Mouse (Mus musculus) heart, adult 8-10 months (tissue): Measurements from ENCODE around the gene Ppp1r14d. TPM values are rescaled to one million over a fixed set of nuclear protein-coding genes. Genes with fewer than 3 reads are reported as not detected.
A peak's percentile ranks its signal among the peaks of the same experiment; 100 is the strongest.

Experiments used
- DNase-seq: peaks from one replicate; pipeline ENCODE4 v3.0.0; 2022; ENCODE audit warnings: low spot score
- total RNA-seq, 4 experiments: library from RNA; stranded (reverse); gene quantifications; 2 replicates each; pipeline ENCODE4 v1.2.4; 2022

Gene Ppp1r14d
- total RNA-seq, 4 experiments from 2014 or later = not detected

DNA sequence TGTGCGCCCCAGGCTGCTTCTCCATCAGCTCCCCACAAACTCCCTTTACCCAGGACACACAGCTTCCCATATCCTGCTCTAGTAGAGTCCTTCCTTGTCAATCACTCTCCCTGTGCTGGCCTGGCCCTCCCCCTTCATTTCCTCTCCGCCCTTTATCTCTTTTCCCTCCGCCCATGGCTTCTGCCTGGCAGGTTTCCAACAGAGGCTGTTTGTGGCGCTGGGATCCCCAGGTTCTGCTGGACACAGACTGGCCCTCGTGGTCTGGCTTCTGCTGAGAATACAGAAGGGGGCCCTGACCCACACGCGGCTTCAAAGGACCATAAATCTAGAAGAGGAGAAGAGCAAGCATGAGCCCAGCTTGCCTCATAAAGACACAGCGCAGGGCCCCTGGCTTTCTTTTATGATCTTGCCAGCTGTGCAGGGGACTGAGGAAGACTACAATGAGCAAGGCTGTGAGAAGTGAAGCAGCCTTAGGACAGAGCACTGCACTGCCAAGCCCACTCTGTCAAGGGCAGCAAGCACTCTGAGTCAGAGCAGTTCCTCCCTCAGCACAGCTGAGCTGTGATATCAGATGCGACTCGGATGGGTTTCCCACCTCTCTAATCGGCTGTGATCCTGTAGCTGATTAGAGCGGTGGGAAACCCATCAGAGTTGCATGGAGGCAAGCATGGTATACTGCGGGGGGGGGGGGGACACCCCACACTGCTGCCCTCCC, 56.7 kb downstream of the Ppp1r14d start:
- peak; percentile 78 for DNase-seq

GRCm38 (mm10) chr2:119172446-119172845, 57.3 kb downstream of the Ppp1r14d start:
- DNase-seq = no peak

GRCm38 (mm10) chr2:119171574-119171973, 58.1 kb downstream of the Ppp1r14d start:
- no peak for DNase-seq

DNA sequence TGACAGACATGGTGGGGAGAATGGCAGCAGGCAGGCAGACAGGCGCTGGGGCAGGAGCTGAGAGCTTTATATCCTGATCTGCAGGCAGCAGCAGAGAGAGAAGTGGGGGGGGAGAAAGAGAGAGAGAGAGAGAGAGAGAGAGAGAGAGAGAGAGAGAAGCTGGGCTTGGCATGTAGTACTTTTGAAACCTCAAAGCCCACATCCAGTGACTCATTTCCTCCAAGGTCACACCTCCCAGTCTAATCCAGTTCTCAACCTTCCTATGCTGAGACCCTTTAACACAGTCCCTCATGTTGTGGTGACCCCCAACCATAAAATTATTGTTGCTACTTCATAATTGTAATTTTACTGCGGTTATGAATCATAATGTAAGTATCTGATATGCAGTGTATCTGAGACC, 59.4 kb downstream of the Ppp1r14d start:
- DNase-seq = no peak

Other genes with a start within 250 kb of the Ppp1r14d start
- gene Ccdc32, start 200.5 kb downstream of the Ppp1r14d start, total RNA-seq = 10 to 100 TPM in 3 of 4 experiments, 1 to 10 TPM in 1; 9.5 to 13.6 (median 11.9) TPM
- 1 to 10 TPM; 4.2 to 4.7 (median 4.5) TPM for gene Rpusd2, start 195.1 kb downstream of the Ppp1r14d start, total RNA-seq
- under 1 TPM; 0.12 to 0.92 (median 0.24) TPM for gene Knl1, start 182.8 kb downstream of the Ppp1r14d start, total RNA-seq
- gene Rad51, start 117.1 kb downstream of the Ppp1r14d start, total RNA-seq = under 1 TPM; 0.22 to 0.60 (median 0.28) TPM
- 10 to 100 TPM; 15.3 to 25.2 (median 17.5) TPM for gene Rmdn3, start 72.9 kb downstream of the Ppp1r14d start, total RNA-seq
- gene Gchfr, start 62.1 kb downstream of the Ppp1r14d start, total RNA-seq = 10 to 100 TPM; 10.9 to 12.5 (median 11.4) TPM
- not detected for gene Gm14137, start 55.4 kb downstream of the Ppp1r14d start, total RNA-seq
- gene Zfyve19, start 21.3 kb downstream of the Ppp1r14d start, total RNA-seq = 10 to 100 TPM in 2 of 4 experiments, 1 to 10 TPM in 2; 7.8 to 14.3 (median 10.0) TPM
- gene Dnajc17, start 21.1 kb downstream of the Ppp1r14d start, total RNA-seq = 10 to 100 TPM in 1 of 4 experiments, 1 to 10 TPM in 3; 7.6 to 11.2 (median 9.0) TPM
- under 1 TPM in 1 of 4 experiments, not detected in 3; 0.14 TPM for gene Spint1, start 7.5 kb upstream of the Ppp1r14d start, total RNA-seq
- not detected for gene Rhov, start 41.4 kb upstream of the Ppp1r14d start, total RNA-seq
- gene Vps18, start 58.8 kb upstream of the Ppp1r14d start, total RNA-seq = 10 to 100 TPM; 12.5 to 14.0 (median 13.6) TPM
- gene Dll4, start 95.9 kb upstream of the Ppp1r14d start, total RNA-seq = 10 to 100 TPM; 12.1 to 18.7 (median 18.6) TPM
- gene Chac1, start 121.3 kb upstream of the Ppp1r14d start, total RNA-seq = 10 to 100 TPM in 1 of 4 experiments, 1 to 10 TPM in 3; 2.8 to 15.4 (median 5.2) TPM
- gene Ino80, start 247.8 kb upstream of the Ppp1r14d start, total RNA-seq = 10 to 100 TPM; 11.5 to 12.9 (median 12.0) TPM